Mouse (Mus musculus): ENCODE measurements at regions not wholly inside any gene's neighbourhood (a gene's known extent, or its start where the extent isn't known, plus 50 kb on each side); places are given as distances from the start of the nearest gene placed in this dataset.
"Not testable (repeated sequence)": the region's sequence is repeated elsewhere in the genome, so short reads cannot be mapped to it uniquely, and the experiment has no call there.

- no peak overlapping the region for H3K27ac ChIP-seq
Observed at GRCm38 (mm10) chr11:23079936-23080794, 72.8 kb downstream of the Fam161a start.

GRCm38 (mm10) chr11:23081616-23082015 is 74.3 kb downstream of the Fam161a start:
- WGBS, result 53% methylated on average over 4 of the region's 4 CpGs

More at GRCm38 (mm10) chr11:23079936-23080794, 72.8 kb downstream of the Fam161a start:
- Histone ChIP-seq H3K27me3 (no peaks in the 10 kb centered on the region), H3K9ac (no peak overlapping the region), H3K9me3 (replicated peaks) (no peaks in the 10 kb centered on the region), H3K4me3 (no peak overlapping the region), H3K36me3 (no peaks in the 10 kb centered on the region), H3K4me1 (replicated peaks) (0 out of 2 replicates have a peak, but pooled peaks cover 7% of the 10 kb centered on the region), H3K4me2 (no peak overlapping the region)
- no peak for ATAC-seq (replicated peaks; ENCODE audit: insufficient number of reproducible peaks, insufficient read depth, low FRiP score, low read depth)
- 65% methylated on average over 3 of the region's 3 CpGs for WGBS

GRCm38 (mm10) chr11:23083811-23084210 is 76.5 kb downstream of the Fam161a start:
- H3K36me3 ChIP-seq; H3K4me2 ChIP-seq; H3K27me3 ChIP-seq; H3K4me1 ChIP-seq (replicated peaks); H3K4me3 ChIP-seq; H3K27ac ChIP-seq; ATAC-seq (replicated peaks; ENCODE audit: insufficient number of reproducible peaks, insufficient read depth, low FRiP score, low read depth); H3K9ac ChIP-seq; H3K9me3 ChIP-seq (replicated peaks): not testable (repeated sequence)
- WGBS, result 73% methylated on average over 2 of the region's 2 CpGs

More at GRCm38 (mm10) chr11:23081616-23082015, 74.3 kb downstream of the Fam161a start:
- Histone ChIP-seq H3K4me2 (no peak overlapping the region), H3K4me1 (replicated peaks) (0 out of 2 replicates have a peak, but pooled peaks cover 7% of the 10 kb centered on the region), H3K9ac (no peak overlapping the region), H3K9me3 (replicated peaks) (no peaks in the 10 kb centered on the region), H3K36me3 (no peaks in the 10 kb centered on the region), H3K27ac (no peak overlapping the region), H3K4me3 (no peak overlapping the region), H3K27me3 (no peaks in the 10 kb centered on the region)
- ATAC-seq (replicated peaks; ENCODE audit: insufficient number of reproducible peaks, insufficient read depth, low FRiP score, low read depth), result no peak

GRCm38 (mm10) chr11:23095287-23095686 is 88.0 kb downstream of the Fam161a start:
- H3K4me2 ChIP-seq, result no peak overlapping the region
- H3K4me1 ChIP-seq (replicated peaks), result no peaks in the 10 kb centered on the region
- peaks cover 4% of the 10 kb centered on the region for H3K9me3 ChIP-seq (replicated peaks)
- no peak overlapping the region for H3K27ac ChIP-seq
- no peak for ATAC-seq (replicated peaks; ENCODE audit: insufficient number of reproducible peaks, insufficient read depth, low FRiP score, low read depth)
- WGBS, result 81% methylated on average over 5 of the region's 5 CpGs
- no peaks in the 10 kb centered on the region for H3K27me3 ChIP-seq
- H3K9ac ChIP-seq, result no peak overlapping the region
- no peak overlapping the region for H3K4me3 ChIP-seq
- H3K36me3 ChIP-seq, result no peaks in the 10 kb centered on the region

- not testable (repeated sequence) for H3K4me1 ChIP-seq (replicated peaks); H3K27ac ChIP-seq; H3K4me3 ChIP-seq; H3K36me3 ChIP-seq; H3K9ac ChIP-seq; H3K9me3 ChIP-seq (replicated peaks); H3K27me3 ChIP-seq; ATAC-seq (replicated peaks; ENCODE audit: insufficient number of reproducible peaks, insufficient read depth, low FRiP score, low read depth); H3K4me2 ChIP-seq
- 37% methylated on average over 1 of the region's 1 CpGs for WGBS
Observed at GRCm38 (mm10) chr11:23095723-23096122, 88.4 kb downstream of the Fam161a start.

- ATAC-seq (replicated peaks; ENCODE audit: insufficient number of reproducible peaks, insufficient read depth, low FRiP score, low read depth), result no peak
- WGBS, result 68% methylated on average over 2 of the region's 2 CpGs
- H3K9ac ChIP-seq, result no peak overlapping the region
- no peak overlapping the region for H3K4me3 ChIP-seq
- H3K27ac ChIP-seq, result no peak overlapping the region
- H3K9me3 ChIP-seq (replicated peaks), result peaks cover 4% of the 10 kb centered on the region
- no peaks in the 10 kb centered on the region for H3K36me3 ChIP-seq
- no peaks in the 10 kb centered on the region for H3K4me1 ChIP-seq (replicated peaks)
- no peaks in the 10 kb centered on the region for H3K27me3 ChIP-seq
- no peak overlapping the region for H3K4me2 ChIP-seq
Observed at GRCm38 (mm10) chr11:23096451-23097222, 89.3 kb downstream of the Fam161a start.

GRCm38 (mm10) chr11:23097223-23097490 is 89.8 kb downstream of the Fam161a start:
- 61% methylated on average over 2 of the region's 2 CpGs for WGBS
- H3K4me2 ChIP-seq, result no peak overlapping the region
- H3K27ac ChIP-seq, result no peak overlapping the region
- peaks cover 4% of the 10 kb centered on the region for H3K9me3 ChIP-seq (replicated peaks)
- H3K4me1 ChIP-seq (replicated peaks), result no peaks in the 10 kb centered on the region
- H3K27me3 ChIP-seq, result no peaks in the 10 kb centered on the region
- H3K36me3 ChIP-seq, result no peaks in the 10 kb centered on the region
- no peak overlapping the region for H3K4me3 ChIP-seq
- no peak for ATAC-seq (replicated peaks; ENCODE audit: insufficient number of reproducible peaks, insufficient read depth, low FRiP score, low read depth)
- no peak overlapping the region for H3K9ac ChIP-seq

- H3K4me2 ChIP-seq, result no peak overlapping the region
- H3K36me3 ChIP-seq, result no peaks in the 10 kb centered on the region
- H3K9me3 ChIP-seq (replicated peaks), result no peaks in the 10 kb centered on the region; the same call in 1 of the 2 replicates
- H3K4me3 ChIP-seq, result no peak overlapping the region
- H3K4me1 ChIP-seq (replicated peaks), result no peaks in the 10 kb centered on the region
- WGBS, result 63% methylated on average over 9 of the region's 9 CpGs
- ATAC-seq (replicated peaks; ENCODE audit: insufficient number of reproducible peaks, insufficient read depth, low FRiP score, low read depth), result no peak
- H3K9ac ChIP-seq, result no peak overlapping the region
- H3K27me3 ChIP-seq, result no peaks in the 10 kb centered on the region
- H3K27ac ChIP-seq, result no peak overlapping the region
Observed at GRCm38 (mm10) chr11:23114636-23115035, 107.3 kb downstream of the Fam161a start.

GRCm38 (mm10) chr11:23120533-23121210 is 113.3 kb downstream of the Fam161a start:
- no peak for ATAC-seq (replicated peaks; ENCODE audit: insufficient number of reproducible peaks, insufficient read depth, low FRiP score, low read depth)
- H3K27ac ChIP-seq, result no peak overlapping the region
- peaks cover 5% of the 10 kb centered on the region; the same call in 1 of the 2 replicates for H3K4me1 ChIP-seq (replicated peaks)
- 78% methylated on average over 11 of the region's 11 CpGs for WGBS
- H3K27me3 ChIP-seq, result no peaks in the 10 kb centered on the region
- H3K9me3 ChIP-seq (replicated peaks), result no peaks in the 10 kb centered on the region
- no peak overlapping the region for H3K9ac ChIP-seq
- no peak overlapping the region for H3K4me3 ChIP-seq
- no peak overlapping the region for H3K4me2 ChIP-seq
- H3K36me3 ChIP-seq, result no peaks in the 10 kb centered on the region

- Histone ChIP-seq H3K4me2 (peak overlapping the region; percentile 78), H3K27ac (no peak overlapping the region), H3K4me1 (replicated peaks) (peaks cover 5% of the 10 kb centered on the region; the same call in 1 of the 2 replicates), H3K9ac (peak overlapping the region; percentile 23; the same call in 1 of the 2 replicates), H3K4me3 (peak overlapping the region; percentile 44), H3K9me3 (replicated peaks) (no peaks in the 10 kb centered on the region), H3K27me3 (no peaks in the 10 kb centered on the region), H3K36me3 (no peaks in the 10 kb centered on the region)
- ATAC-seq (replicated peaks; ENCODE audit: insufficient number of reproducible peaks, insufficient read depth, low FRiP score, low read depth), result peak; percentile 76
- WGBS, result 2% methylated on average over 25 of the region's 25 CpGs
Observed at GRCm38 (mm10) chr11:23124198-23124951, 117.0 kb downstream of the Fam161a start.

- Histone ChIP-seq H3K4me1 (replicated peaks) (no peaks in the 10 kb centered on the region), H3K4me3 (no peak overlapping the region), H3K4me2 (no peak overlapping the region), H3K27me3 (no peaks in the 10 kb centered on the region), H3K27ac (no peak overlapping the region), H3K9ac (no peak overlapping the region), H3K36me3 (no peaks in the 10 kb centered on the region), H3K9me3 (replicated peaks) (no peaks in the 10 kb centered on the region)
- no peak for ATAC-seq (replicated peaks; ENCODE audit: insufficient number of reproducible peaks, insufficient read depth, low FRiP score, low read depth)
- 45% methylated on average over 1 of the region's 1 CpGs for WGBS
Observed at GRCm38 (mm10) chr11:23131122-23131521, 123.8 kb downstream of the Fam161a start.

Measured in heart, embryonic 15.5 days (tissue).